Mouse (Mus musculus) heart, adult 2 months (tissue): ENCODE results near the gene Arid3b.

Experiments
- CTCF ChIP-seq: fragments of 200-600 bp; IDR thresholded peaks from 2 replicates; pipeline ENCODE4 v1.8.1; 2022; ENCODE audit warnings: antibody characterized with exemption, mild to moderate bottlenecking, moderate library complexity
- EP300 ChIP-seq: fragments of 200-500 bp; IDR thresholded peaks from 2 replicates; pipeline ENCODE4 v1.6.1; 2011; ENCODE audit warnings: low read depth, low read length, control low read depth; ENCODE audit not compliant: insufficient read depth
- POLR2A ChIP-seq: fragments of 200-500 bp; IDR thresholded peaks from 2 replicates; pipeline ENCODE4 v1.6.1; 2011; ENCODE audit warnings: mild to moderate bottlenecking, low read depth, low read length, control low read depth; ENCODE audit not compliant: insufficient read depth

DNA sequence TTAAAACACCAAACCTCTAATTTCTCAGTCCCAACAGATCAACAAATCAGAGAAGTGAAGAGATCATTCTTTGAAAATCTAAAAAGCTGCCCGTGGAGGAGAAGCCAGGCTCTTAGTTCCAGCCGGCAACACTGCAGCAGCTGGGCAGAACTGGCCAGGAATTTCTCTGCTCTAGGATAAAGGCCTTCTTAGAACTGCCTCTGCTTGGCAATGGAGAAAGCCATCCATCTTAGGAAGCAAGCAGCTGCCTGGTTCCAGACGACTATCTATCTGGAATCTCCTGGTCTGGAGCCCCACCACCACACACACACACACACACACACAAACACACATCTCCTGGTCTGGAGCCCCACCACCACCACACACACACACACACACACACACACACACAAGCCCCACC, 21.7 kb downstream of the Arid3b start:
- TF ChIP-seq CTCF = no peak
- TF ChIP-seq POLR2A = no peak
- no peak for TF ChIP-seq EP300
